Mouse (Mus musculus) E14TG2a.4 (cell line): ENCODE data around the gene Thap12.

ENCODE experiments used
- CTCF ChIP-seq: conservative IDR thresholded peaks from 2 replicates; pipeline ENCODE4 v1.5.1; 2014; ENCODE audit warnings: low read length
- POU5F1 ChIP-seq: IDR thresholded peaks from 2 replicates; pipeline ENCODE4 v1.6.1; 2014; ENCODE audit warnings: low read length, borderline replicate concordance

DNA sequence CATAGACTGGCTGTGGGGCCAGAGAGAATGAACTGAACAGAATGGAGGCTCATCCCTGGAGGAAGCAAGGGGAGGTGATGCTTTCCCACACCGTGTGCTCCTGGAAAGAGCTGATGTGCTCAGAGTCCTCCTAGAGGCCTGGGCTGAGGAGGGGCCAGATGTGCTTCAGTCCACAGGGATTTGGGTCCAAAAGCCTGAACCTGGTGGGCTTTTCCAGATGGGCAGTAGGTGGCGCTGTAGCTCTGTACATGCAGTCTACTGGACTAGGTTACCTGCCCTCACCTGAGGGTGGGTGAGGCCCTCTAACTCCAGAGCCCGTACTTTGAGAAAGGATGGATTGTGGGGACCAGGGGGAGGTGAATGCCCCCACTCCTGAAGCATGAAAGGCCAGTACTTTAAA lies 40.4 kb downstream of the Thap12 start:
- TF ChIP-seq CTCF (peak; percentile 82), POU5F1 (no peak)
